Mouse (Mus musculus): Measurements from ENCODE around the gene AC141477.1. TPM values are rescaled to one million over a fixed set of nuclear protein-coding genes. Genes with fewer than 3 reads are reported as not detected.

AC141477.1 gene
- not detected for polyA plus RNA-seq (2021)

DNA sequence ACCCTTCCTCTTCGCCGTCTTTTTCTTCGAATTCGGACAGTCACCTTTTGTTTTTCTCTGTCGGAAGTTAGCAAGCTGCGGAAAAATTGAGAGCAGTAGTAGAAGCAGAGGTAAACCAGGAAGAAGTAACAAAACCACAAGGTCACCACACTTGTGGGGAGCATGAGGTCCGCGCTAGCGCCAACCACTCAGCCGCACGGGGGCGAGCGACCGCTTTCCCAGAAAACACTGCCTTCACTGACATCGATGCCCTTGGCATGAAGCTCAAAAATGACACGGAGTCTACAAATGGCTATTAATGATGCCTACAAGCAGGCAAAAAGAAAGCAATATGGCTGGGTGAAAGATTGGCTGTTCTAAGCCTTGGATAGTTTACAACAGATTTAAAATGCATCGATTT is at the start of gene AC141477.1:
TSS of gene AC141477.1 (minus strand) at position 164 of the 400 bp plus-strand sequence.
- DNase-seq (ENCODE audit: low read depth, low spot score) (no peak), ATAC-seq (no peak)
- in situ Hi-C loops (cut with MboI; ENCODE audit: low pct_unique_long_range_greater_than_20kb) = no loop called here
- TF ChIP-seq CTCF (IDR thresholded peaks at IDR 0.05) = no peak
- ChIA-PET CTCF (interaction anchor here (1.1 kb wide), 1 partner anchor 16 kb away, joined by 5 read pairs; no protein-coding TSS in a partner anchor), POLR2A (no interaction called here)
- H3K27me3 ChIP-seq = no peaks in the 10 kb centered on the region

- ChIA-PET POLR2A (no interaction called here), CTCF (interaction anchor here (1.6 to 2.3 kb wide), 2 partner anchors 10 to 13 kb away, joined by 5 to 6 read pairs; no protein-coding TSS in a partner anchor)
- no peak for ATAC-seq
- H3K27me3 ChIP-seq = no peaks in the 10 kb centered on the region
- in situ Hi-C loops (cut with MboI; ENCODE audit: low pct_unique_long_range_greater_than_20kb) = no loop called here
- no peak for TF ChIP-seq CTCF (IDR thresholded peaks at IDR 0.05)
- DNase-seq (ENCODE audit: low read depth, low spot score) = no peak
Measured at GRCm38 (mm10) chr10:76489205-76489604, 49.0 kb upstream of the AC141477.1 start.

DNA sequence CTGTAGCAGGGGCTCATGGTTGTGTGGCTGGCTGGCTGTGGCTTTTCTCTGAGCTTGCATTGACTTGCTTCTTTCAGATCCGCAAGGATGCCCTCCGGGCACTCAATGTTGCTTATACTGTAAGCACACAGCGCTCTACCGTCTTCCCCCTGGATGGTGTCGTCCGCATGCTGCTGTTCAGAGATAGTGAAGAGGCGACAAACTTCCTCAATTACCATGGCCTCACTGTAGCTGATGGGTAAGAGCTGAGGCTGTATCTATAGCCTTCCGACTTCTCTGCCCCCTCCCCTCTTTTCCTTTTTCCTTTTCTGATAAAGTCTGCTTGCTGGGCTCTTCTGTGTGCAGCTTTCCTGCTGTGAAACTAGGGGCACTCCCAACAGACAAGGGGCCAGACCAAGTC is 48.0 kb upstream of the AC141477.1 start:
- ChIA-PET POLR2A (no interaction called here), CTCF (interaction anchor here (1.0 to 2.3 kb wide), 3 partner anchors 9 to 14 kb away, joined by 3 to 6 read pairs (median 5); no protein-coding TSS in a partner anchor)
- TF ChIP-seq CTCF (IDR thresholded peaks at IDR 0.05) = no peak
- ATAC-seq (no peak), DNase-seq (ENCODE audit: low read depth, low spot score) (no peak)
- H3K27me3 ChIP-seq = no peaks in the 10 kb centered on the region
- in situ Hi-C loops (cut with MboI; ENCODE audit: low pct_unique_long_range_greater_than_20kb) = no loop called here

DNA sequence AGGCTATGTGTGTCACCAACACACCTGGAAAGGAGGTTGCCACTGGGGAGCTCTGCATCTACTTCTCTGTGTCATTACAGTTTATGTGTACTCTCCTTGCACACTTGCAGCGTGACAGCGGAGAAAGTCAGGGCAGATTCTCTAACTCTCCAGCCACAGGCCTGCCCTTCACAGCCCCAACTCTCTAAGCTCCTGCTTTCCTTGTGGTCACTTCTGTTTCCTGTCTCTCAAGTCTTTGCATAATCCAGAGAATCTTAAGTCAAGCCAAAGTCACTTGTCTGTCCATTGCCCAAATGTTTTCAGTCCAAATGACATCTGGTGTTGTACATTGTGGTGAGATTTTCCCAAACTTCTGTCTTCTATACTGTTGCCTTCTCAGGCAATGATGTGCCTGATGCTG is 46.1 kb upstream of the AC141477.1 start:
- ChIA-PET POLR2A (no interaction called here), CTCF (interaction anchor here (2.2 kb wide), 1 partner anchor 27 kb away, joined by 5 read pairs; no protein-coding TSS in a partner anchor)
- no peaks in the 10 kb centered on the region for H3K27me3 ChIP-seq
- DNase-seq (ENCODE audit: low read depth, low spot score) (no peak), ATAC-seq (no peak)
- TF ChIP-seq CTCF (IDR thresholded peaks at IDR 0.05) = no peak
- in situ Hi-C loops (cut with MboI; ENCODE audit: low pct_unique_long_range_greater_than_20kb) = no loop called here

DNA sequence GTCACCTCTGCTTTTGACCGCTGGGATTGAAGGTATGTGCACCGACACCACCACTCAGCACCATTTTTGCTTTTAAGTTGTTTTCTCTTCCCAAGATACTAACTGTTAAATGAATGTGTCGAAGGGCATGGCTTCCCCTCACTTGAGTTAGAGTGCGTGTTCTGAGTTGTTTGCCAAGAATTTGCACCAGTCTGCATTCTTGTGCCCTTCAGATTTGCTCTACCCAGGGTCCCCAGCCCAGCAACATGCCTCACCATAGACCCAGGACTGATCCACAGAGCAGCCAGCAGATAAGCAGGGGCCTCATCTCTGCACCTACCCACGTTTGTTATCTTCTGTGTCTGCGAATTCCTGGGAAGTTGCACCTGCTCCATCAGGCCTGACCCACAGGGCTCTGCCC is 41.2 kb upstream of the AC141477.1 start:
- no peaks in the 10 kb centered on the region for H3K27me3 ChIP-seq
- in situ Hi-C loops (cut with MboI; ENCODE audit: low pct_unique_long_range_greater_than_20kb) = no loop called here
- POLR2A ChIA-PET = no interaction called here
- no peak for TF ChIP-seq CTCF (IDR thresholded peaks at IDR 0.05)
- CTCF ChIA-PET = no interaction called here
- ATAC-seq (no peak), DNase-seq (ENCODE audit: low read depth, low spot score) (no peak)

- DNase-seq (ENCODE audit: low read depth, low spot score) (no peak), ATAC-seq (no peak)
- ChIA-PET CTCF (no interaction called here), POLR2A (interaction anchor here (0.5 kb wide), 1 partner anchor 258 kb away, joined by 3 read pairs; no protein-coding TSS in a partner anchor)
- in situ Hi-C loops (cut with MboI; ENCODE audit: low pct_unique_long_range_greater_than_20kb) = no loop called here
- no peak for TF ChIP-seq CTCF (IDR thresholded peaks at IDR 0.05)
- H3K27me3 ChIP-seq = no peaks in the 10 kb centered on the region
Measured at GRCm38 (mm10) chr10:76480851-76481250, 40.6 kb upstream of the AC141477.1 start.

GRCm38 (mm10) chr10:76473759-76474158 is 33.5 kb upstream of the AC141477.1 start:
- DNase-seq (ENCODE audit: low read depth, low spot score) (no peak), ATAC-seq (no peak)
- ChIA-PET POLR2A (interaction anchor here (1.0 kb wide), 1 partner anchor 33 kb away, joined by 3 read pairs; no protein-coding TSS in a partner anchor), CTCF (interaction anchor here (1.4 kb wide), 1 partner anchor 10 kb away, joined by 3 read pairs; no protein-coding TSS in a partner anchor)
- in situ Hi-C loops (cut with MboI; ENCODE audit: low pct_unique_long_range_greater_than_20kb) = no loop called here
- H3K27me3 ChIP-seq = no peaks in the 10 kb centered on the region
- TF ChIP-seq CTCF (IDR thresholded peaks at IDR 0.05) = no peak

DNA sequence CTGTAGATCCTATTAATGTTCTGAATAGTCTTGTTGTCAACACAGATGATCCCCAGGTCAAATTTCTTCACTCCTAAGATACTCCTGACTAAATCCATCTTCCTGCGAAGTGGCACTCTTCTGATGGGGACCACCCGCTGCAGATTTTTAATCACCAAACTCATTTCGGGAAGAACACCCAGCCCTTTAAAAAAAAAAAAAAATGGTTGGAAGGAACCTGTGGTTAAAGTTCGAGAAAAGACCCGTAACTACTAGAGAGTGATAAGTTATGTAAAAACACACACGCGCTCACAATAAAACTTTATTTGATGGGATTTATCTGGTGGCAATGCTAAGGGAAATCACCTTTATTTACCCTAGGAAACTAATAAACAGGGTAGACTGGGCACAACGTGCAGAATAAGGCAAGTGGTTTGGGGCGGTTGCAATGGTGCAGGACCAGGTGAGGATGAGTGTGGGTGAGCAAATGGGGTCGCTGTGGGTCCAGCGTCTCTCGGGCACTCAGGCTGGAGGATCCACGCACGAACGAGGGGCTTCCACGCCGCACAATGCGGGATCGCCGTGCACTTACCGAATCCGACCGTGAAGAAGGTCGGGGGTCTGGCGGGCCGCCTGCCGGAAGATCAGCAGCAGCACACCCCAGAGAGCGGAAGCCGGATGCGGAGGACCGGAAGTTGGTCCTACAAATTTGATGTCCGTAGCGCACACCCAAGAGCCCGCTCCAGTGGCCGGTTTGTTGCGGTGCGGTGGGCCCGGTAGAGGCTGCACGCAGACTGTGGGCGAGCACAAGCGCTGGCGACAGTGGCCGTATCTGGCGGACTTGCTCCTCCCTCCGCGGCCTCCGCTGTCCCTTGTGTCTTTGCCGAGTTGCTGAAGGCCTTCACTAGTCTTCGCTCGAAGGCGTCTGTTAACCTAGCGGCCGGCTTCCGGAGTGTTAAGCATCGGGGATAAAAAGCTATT is 28.2 kb upstream of the AC141477.1 start, which contains the start of the genes Mcm3ap and Ybey:
TSS of gene Mcm3ap (plus strand) at position 725 of the 960 bp plus-strand sequence.
TSS of gene Ybey (minus strand) at position 912 of the 960 bp plus-strand sequence.
- CTCF ChIA-PET = no interaction called here
- peak; percentile 74 for ATAC-seq
- H3K27me3 ChIP-seq = no peaks in the 10 kb centered on the region
- DNase-seq (ENCODE audit: low read depth, low spot score) = peak; percentile 39
- in situ Hi-C loops (cut with MboI; ENCODE audit: low pct_unique_long_range_greater_than_20kb) = loop anchor here (5.0 kb wide), 2 partner anchors 61 to 264 kb away; no protein-coding TSS in a partner anchor
- POLR2A ChIA-PET = interaction anchor here (0.7 kb wide), 1 partner anchor 552 kb away, joined by 4 read pairs; no protein-coding TSS in a partner anchor
- TF ChIP-seq CTCF (IDR thresholded peaks at IDR 0.05) = no peak

- in situ Hi-C loops (cut with MboI; ENCODE audit: low pct_unique_long_range_greater_than_20kb) = no loop called here
- no peak for DNase-seq (ENCODE audit: low read depth, low spot score)
- TF ChIP-seq CTCF (IDR thresholded peaks at IDR 0.05) = no peak
- ChIA-PET CTCF (interaction anchor here (1.0 kb wide), 1 partner anchor 8 kb away, joined by 3 read pairs; no protein-coding TSS in a partner anchor), POLR2A (no interaction called here)
- no peak for ATAC-seq
- no peaks in the 10 kb centered on the region for H3K27me3 ChIP-seq
Measured at GRCm38 (mm10) chr10:76462721-76463120, 22.5 kb upstream of the AC141477.1 start.

DNA sequence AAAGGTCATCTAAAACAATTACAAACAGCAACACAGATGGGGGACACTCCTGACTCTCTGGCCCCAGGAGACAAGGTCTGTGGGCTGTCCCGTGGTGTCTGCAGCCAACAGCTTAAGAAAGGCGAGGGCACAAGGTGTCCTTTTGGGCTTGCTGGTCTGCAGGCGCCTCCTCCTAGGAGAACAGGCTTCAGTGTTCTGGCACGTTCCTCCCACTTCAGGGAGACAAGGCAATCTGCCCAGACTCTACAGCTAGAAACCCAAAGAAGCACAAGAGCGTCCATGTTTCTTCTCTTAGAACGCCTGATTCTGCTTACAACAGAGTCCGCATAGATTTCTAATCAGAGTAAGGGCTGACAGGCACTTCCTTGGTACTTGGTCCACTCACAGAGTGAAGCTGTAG is 22.1 kb upstream of the AC141477.1 start:
- in situ Hi-C loops (cut with MboI; ENCODE audit: low pct_unique_long_range_greater_than_20kb) = no loop called here
- H3K27me3 ChIP-seq = no peaks in the 10 kb centered on the region
- TF ChIP-seq CTCF (IDR thresholded peaks at IDR 0.05) = no peak
- CTCF ChIA-PET = interaction anchor here (1.0 kb wide), 1 partner anchor 8 kb away, joined by 3 read pairs; no protein-coding TSS in a partner anchor
- POLR2A ChIA-PET = no interaction called here
- DNase-seq (ENCODE audit: low read depth, low spot score) (no peak), ATAC-seq (no peak)
